ENCODE assay signal across 19 mouse cellular contexts in the genomic region with DNA sequence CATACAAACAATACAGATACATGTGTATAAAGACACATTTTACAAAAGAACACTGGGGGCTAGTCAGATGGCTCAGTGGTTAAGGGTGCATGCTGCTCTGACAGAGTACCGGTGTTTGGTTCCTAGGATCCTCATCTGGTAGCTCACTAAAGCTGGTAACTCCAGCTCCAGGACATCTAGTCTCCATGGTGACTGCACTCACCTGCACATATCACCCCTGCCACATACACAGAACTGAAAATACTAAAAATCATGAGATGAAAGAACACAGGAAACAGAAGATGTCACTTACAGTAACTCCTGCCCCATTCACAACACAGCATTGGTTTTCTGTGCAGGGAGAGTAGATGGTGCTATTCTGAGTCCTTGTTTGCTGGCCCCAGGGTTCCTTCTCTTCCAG. TPM values are rescaled to one million over a fixed set of nuclear protein-coding genes. Genes with fewer than 3 reads are reported as not detected.
"Had no signal": no experiment of that assay in that cellular context is flagged by ENCODE, and none has a peak within 500 bp of the region (broad histone marks: within the 10 kb centered on the region; RNA-seq: fewer than 3 reads in every experiment).

No protein-coding gene starts in this region.

- DNase-seq: lung, adult 18-20 months; lung, embryonic 14.5 days; lung, postnatal 10 days; lung, postnatal 4 days; midbrain, embryonic 14.5 days; retina, postnatal 1 day; right cerebral cortex, adult 18-20 months; right cerebral cortex, postnatal 25 days; right cerebral cortex, postnatal 4 days; spleen, adult 18-20 months; thymus, adult 18-20 months; thymus, postnatal 25 days; thymus, postnatal 4 days had no signal

RNA-seq across cellular contexts. Expression of gene B430306N03Rik, which starts 2.7 kb away (rescaled TPM):
- polyA plus RNA-seq: neural tube, embryonic 11.5 days had no signal

RNA-seq across cellular contexts. Expression of gene Treml2, which starts 19.4 kb away (rescaled TPM):
- polyA plus RNA-seq: neural tube, embryonic 13.5 days had no signal

RNA-seq across cellular contexts. Expression of gene Trem2, which starts 27.5 kb away (rescaled TPM):
- total RNA-seq: megakaryocyte-erythroid progenitor cell, adult 5-6 weeks had no signal
- polyA plus RNA-seq: small intestine, adult 2 months had no signal

RNA-seq across cellular contexts. Expression of gene Treml1, which starts 41.0 kb away (rescaled TPM):
- total RNA-seq: monocyte, adult 5-6 weeks had no signal
- polyA plus RNA-seq: small intestine, adult 2 months had no signal

RNA-seq across cellular contexts. Expression of gene Treml4, which starts 54.6 kb away (rescaled TPM):
- total RNA-seq: megakaryocyte-erythroid progenitor cell, adult 5-6 weeks had no signal
- polyA plus RNA-seq: midbrain, embryonic 14.5 days; neural tube, embryonic 15.5 days had no signal
